Mouse (Mus musculus) right cerebral cortex, adult 18-20 months (tissue): ENCODE results near the gene Dennd1a.
A peak's percentile ranks its signal among the peaks of the same experiment; 100 is the strongest.

Experiments used
- DNase-seq: peaks from one replicate; pipeline ENCODE4 v3.0.0; 2022; ENCODE audit warnings: mixed read lengths

Gene Dennd1a

GRCm38 (mm10) chr2:37799137-37799536, 488.1 kb downstream of the Dennd1a start:
- no peak for DNase-seq

GRCm38 (mm10) chr2:37797046-37797445, 490.1 kb downstream of the Dennd1a start:
- DNase-seq = no peak

GRCm38 (mm10) chr2:37796021-37796420, 491.2 kb downstream of the Dennd1a start:
- DNase-seq = no peak

DNA sequence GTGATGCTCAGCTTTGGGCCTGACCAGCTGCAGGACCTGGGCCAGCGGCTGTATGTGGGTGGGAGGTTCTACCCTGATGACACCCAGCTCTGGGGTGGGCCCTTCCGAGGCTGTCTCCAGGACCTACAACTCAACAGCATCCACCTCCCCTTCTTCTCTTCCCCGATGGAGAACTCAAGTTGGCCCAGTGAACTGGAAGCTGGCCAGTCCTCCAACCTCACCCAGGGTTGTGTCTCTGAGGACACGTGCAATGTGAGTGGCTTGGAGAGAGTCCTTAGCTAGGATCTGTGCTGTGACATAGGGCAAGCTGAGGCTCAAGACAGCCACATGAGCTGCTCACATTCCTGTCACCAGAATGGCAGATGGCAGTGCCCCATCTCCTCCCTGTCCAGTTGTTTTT, 495.9 kb downstream of the Dennd1a start:
- DNase-seq = no peak

- no peak for DNase-seq
These were observed 496.5 kb downstream of the Dennd1a start for GRCm38 (mm10) chr2:37790738-37791137.

- no peak for DNase-seq
These were observed 497.2 kb downstream of the Dennd1a start for GRCm38 (mm10) chr2:37789995-37790394.

DNA sequence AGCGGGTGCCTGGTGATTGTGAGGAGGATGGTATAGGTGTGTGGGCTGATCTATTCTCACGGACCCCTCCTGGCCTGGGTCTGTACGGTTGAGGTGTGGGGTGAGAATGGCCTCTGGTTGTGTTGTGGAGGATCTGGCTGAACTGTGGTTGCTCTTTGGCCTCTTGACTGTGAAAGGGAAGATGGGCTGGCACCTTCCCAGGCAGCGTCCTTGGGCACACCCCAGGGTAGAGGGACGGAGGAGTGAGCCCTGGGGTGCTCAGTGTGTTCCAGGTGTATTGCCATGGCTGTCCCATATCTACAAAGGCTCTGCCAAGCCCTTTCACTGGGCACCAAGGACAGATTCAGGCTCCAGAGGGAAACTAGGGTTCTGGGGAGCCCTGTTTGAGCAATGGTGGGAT, 498.2 kb downstream of the Dennd1a start:
- DNase-seq = no peak

DNA sequence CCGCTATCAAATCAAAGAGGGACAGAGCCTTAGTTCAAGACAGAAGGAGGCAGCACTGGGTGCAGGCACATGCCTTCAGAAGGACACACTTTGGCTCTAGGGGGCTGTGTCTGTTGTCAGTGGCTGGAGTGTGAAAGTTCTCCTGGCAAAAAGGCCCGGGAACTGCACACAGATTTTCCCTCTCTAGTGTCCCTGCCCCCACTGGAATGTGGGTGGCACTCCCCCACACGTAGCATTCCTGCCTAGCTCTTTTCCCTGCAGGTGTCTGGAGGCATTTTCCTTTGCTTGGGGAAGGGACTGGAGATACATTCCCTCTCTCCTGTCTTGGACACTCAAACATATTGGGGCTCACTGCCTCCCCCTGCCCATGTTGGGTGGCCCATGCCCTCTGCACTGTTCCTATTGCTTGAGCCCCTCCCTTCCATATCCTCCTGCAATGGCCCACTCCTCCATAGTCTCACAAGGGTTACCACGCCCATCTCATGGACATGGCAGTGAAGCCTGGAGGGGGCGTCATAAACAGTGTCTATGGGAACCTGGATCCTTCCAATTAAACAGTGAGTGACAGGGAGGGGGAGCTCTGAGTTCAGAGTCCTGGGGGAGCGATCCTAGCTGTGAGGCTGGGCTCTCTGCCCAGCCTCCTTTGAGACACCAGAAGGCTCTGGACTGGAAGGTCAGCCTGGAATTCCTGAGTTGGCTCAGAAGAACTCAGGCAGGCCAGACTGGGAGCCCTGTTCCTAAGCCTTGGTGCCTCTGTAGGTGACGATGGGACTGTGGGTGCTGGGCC, 498.8 kb downstream of the Dennd1a start:
- no peak for DNase-seq

DNA sequence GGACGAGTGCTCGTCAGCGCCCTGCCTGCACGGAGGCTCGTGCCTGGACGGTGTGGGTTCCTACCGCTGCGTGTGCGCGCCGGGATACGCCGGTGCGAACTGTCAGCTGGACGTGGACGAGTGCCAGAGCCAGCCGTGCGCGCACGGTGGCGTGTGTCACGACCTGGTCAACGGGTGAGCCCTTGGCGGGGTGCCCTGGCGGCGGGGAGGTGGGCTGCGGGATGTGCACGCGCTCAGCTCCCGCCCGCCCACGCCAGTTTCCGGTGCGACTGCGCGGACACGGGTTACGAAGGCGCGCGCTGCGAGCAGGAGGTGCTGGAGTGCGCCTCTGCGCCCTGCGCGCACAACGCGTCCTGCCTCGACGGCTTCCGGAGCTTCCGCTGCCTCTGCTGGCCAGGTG, 500.7 kb downstream of the Dennd1a start:
- DNase-seq = peak; percentile 43

GRCm38 (mm10) chr2:37784473-37784872, 502.7 kb downstream of the Dennd1a start:
- peak; percentile 65 for DNase-seq

DNA sequence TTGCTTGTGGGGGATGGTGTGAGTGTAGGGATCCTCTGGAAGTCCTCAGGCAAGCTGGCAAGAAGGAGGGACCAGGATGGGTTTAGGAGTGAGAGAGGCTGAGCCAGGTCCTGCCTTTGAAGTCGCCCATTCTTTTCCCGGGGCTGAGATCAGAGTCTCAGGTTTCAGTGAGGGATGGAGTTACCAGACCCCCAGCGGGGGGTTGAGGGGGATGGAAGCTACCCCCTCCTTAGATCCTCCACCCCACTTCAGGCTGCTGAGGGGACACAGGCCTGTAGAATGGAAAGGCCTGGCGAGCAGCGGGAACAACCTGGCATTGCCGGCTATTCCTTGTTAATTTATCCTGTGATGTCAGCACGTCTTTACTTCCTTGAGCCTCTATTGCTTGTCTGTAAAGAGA, 505.2 kb downstream of the Dennd1a start:
- DNase-seq = no peak

- no peak for DNase-seq
These were observed 505.8 kb downstream of the Dennd1a start for GRCm38 (mm10) chr2:37781421-37781820.

DNA sequence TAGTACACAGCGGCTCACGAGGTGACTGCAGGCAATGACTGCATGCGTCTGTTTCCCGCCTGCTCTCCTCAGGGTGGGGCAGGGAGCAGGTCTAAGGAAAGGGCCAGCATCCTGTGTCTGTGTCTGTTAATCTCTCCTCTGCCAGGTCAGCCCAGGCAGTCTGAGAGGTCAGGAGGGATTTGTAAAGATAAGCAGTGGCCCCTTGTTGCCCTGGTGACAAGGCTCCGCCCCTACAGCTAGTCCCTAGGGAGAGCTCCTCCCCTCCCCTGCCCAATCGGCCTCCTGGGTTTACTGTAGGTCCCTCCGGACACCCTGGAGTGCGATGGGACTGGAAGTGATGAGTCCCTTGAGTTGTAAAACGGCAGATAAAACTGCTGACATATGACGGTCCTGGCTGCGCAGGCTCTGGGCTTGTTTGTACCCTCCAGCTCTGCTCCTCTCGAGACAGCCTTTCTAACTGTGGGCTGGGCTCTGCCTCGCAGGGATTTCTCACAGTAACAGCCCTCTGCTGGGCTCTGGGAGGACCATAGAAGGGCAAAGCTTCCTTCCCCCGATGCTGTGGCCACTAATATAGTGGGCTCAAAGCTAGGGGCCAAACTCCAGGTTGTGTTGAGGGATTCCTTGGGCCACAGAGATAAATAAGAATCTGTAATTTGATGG, 506.8 kb downstream of the Dennd1a start:
- DNase-seq = no peak

DNA sequence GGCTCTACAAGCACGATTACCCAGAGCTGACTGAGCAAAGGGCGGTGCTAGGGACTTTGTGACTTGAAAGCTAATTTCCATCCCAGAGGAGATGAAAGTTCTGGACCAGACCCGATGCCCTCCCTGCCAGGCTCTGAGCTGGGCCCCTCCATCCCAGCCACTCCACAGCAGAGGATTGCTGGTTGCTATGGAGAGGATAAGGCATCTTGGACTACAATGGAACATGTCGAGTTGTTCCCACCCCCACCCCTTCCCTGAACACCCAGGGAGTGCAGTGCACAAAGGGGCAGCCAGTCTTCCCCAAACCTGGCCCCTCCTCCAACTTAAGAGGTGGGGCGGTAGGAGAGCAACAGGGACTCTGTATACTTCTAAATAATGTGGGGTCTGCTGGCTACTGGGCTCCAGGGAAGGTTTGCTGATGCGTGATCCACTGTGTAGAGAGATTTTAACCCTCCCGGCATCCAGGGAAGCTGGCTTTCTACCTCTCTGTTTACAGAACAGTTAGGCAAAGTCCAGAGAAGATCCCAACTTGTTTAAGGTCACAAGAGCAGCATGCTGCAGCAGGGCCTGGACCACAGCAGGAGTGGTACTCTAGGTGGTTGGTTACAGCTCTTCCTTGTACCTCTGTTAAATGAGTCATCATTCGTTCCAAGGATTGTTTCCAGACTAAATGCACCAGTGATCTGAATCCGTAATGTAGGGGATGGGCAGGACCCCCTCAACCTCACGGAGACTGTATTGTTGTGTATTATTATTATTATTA, 509.1 kb downstream of the Dennd1a start:
- no peak for DNase-seq

DNA sequence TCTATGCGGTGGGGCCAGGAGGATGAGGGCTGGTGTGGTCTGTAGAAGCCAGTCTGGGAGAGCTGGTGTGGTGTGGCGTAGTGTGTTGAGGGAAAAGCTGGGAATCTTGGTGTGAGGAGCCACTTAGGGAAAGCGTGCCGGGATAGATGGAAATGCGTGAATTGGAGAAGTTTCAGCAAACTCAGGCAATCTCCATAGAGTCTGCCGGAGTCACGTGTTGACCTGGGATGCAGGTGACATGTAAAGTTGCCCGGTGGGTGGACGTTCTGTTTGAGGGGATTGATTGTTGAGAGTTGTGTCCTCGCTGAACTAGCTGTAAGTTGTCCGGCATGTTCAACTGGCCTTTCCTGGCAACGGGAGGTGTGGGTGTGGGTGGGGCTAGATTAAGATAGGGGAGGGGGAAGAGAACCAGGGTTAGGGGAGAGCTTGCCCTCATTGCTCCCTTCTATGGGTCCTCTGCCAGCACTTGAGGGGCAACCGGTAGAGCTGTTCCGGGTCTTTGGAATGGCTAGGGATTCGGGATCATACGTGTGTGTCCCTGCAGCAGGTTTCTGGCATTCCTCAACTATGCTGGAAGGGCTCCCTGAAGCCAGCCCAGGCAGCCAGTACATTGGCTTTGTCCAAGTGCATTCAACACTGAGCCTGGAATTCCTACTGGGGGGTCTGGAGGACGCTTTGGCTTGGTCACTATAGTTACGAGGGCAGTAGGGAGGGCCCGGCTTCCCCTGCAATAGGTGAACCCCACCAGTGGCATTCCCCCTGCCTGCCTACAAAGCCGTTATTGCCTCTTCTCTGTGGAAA, 510.4 kb downstream of the Dennd1a start:
- no peak for DNase-seq

- DNase-seq = no peak
These were observed 511.2 kb downstream of the Dennd1a start, which contains the start of gene Crb2 for GRCm38 (mm10) chr2:37776016-37776415. Gene Crb2, plus strand, starts transcription at chr2:37776249.

GRCm38 (mm10) chr2:37774571-37774970, 512.6 kb downstream of the Dennd1a start:
- no peak for DNase-seq

DNA sequence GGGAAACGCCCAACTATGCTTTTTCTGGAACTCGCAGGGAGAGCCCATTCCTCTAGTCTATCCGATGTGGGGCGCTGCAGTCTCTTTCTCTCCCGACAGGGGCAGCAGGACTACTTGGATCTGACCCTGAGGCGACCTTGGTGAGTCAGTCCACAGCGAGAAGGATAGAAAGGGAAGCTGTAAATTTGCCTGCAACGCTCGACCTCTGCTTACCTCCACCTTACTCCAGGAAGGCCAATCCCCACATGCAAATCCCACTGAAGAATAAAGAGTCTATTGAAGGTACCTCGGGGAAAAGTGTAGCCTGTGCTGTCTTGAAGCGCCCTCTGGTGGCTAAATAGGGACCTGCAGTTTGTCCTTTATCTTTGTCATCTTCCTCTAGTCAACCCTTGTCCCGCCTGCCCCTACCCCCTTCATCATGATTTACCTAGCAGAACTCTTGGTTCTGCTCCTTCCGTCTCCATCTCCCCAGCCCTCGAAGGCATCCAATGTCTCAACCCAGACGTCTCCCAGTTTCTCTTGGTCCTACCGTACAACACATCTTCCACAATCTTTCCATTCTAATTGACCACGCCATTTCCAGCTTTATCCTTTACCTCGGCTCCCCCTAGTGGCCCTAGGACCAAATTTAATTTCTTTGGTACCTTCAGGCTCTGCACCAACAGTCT, 515.4 kb downstream of the Dennd1a start:
- DNase-seq = peak; percentile 88

DNA sequence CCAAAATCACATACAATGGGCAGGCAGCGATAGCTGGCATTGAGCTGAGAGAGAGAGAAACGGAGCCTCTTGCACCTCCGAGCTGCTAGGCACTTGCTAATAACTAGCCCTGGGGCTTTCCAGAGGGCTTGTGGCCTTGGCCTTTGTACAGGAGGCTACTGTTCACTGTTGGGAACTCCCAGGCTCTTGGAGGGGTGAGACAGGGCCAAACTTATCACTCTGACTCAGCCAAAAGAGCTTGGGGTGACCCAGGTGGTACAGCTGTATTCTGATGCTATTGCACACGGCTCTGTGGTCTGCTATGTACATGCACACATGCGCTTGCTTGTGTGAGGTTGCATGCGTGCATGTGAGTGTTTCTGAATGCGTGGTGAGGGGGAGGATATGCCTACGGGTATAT, 517.4 kb downstream of the Dennd1a start:
- no peak for DNase-seq

GRCm38 (mm10) chr2:37768903-37769302, 518.3 kb downstream of the Dennd1a start:
- DNase-seq = peak; percentile 73

GRCm38 (mm10) chr2:37767739-37768138, 519.5 kb downstream of the Dennd1a start:
- no peak for DNase-seq

DNA sequence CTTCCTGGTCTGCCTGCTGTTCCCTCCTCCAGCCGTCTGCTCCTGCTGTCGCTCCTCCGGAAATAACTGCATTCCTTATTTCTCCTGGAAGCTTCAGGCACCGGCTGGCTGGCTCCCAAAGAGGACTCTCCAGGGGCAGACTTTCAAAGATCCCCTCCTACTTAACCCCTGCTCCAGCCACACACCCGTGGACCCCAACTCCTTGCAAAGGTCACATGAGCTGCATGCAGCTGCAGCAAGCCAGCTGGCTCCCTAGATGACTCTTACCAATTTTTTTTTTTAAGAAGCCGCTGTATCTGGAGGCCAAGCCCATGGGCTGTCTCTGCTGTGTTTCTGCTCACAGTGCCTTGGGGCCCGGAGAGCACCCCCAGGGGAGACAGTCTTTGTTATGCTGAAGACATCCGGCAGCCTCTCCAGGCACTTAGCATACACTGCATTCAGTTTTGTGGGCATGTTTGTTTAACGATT, 520.1 kb downstream of the Dennd1a start:
- peak; percentile 79 for DNase-seq
